Mouse (Mus musculus): ENCODE results near the gene Synpr.
"Not testable (repeated sequence)": the region's sequence is repeated elsewhere in the genome, so short reads cannot be mapped to it uniquely, and the experiment has no call there.

Gene Synpr

DNA sequence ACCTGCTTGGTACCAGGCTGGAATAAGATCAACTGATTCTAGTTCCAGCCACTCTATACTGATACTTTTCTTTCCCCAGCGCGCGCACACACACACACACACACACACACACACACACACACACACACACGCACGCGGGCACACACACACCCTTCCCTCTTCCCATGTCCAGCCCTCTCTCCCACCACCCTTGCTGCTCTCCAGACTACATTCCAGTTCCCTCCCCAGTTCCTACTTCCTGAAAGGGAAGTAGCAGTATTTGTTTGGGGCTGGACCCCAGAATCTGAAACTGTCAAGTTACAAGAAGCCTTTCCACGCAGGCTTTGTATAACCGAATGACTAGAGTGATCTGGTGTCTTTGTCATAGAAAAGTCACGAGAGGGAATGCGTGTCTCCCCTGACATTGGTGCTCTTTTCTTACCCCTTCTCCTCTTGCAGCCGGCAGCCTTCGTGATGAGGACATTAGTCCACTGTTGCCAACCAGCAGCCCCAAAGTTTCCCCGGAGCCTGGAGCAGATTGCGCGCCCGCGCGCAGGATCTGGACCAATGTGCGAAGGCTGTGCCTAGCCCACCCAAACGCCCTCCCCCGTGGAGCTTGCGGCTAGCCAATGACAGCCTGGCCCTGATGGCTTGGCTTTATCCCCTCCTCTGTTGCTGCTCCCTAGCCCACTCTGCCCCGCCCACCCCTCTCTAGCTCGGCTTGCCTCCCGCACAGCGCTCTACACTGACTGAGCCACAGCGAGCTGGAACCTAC lies at the start of gene Synpr:
Gene Synpr (plus strand): TSS at position 690 of the 754 bp plus-strand sequence.
- DNase-seq (ENCODE audit: low read depth, low spot score) = no peak

DNA sequence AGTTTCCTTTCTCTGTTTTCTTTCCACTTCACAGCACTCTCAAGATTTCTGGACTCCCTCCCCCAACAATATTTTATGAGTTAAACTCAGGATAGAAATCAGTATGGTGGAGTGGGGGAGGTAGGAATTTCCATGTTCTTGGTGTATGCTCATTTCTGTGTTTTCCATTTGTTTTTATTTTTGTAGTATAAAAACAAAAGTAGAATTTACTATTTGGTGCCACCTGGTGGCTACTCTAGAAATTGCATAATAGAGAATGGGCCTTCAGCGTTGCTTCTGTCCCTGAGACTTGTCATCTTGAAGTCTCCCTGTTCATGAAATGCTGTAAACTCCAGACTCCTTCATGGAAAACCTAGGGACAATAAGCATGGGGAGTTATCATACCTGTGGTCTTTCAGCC lies 47.7 kb upstream of the Synpr start:
- no peak for DNase-seq (ENCODE audit: low read depth, low spot score)

- no peak for DNase-seq (ENCODE audit: low read depth, low spot score)
Observed at GRCm38 (mm10) chr14:13247431-13247830, 37.1 kb upstream of the Synpr start.

DNA sequence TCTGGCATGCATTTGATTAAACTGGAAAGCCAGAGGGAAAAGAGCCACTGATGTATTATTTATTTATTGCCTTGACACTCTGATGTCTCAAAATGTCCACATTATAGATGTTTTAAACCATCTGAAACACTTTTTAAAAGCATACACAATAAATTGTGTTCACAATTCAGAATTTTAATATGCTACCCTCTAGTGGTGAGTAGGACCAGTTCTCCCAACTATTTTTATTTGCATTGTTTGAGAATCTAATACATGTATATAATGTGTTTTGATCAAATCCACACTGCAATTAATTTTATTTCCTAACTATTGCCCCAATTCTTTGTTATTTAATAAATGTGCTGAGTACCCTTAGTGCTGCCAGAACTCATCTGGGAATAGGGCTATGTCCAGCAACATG lies 35.2 kb upstream of the Synpr start:
- DNase-seq (ENCODE audit: low read depth, low spot score) = no peak

GRCm38 (mm10) chr14:13252594-13252993 lies 32.0 kb upstream of the Synpr start:
- DNase-seq (ENCODE audit: low read depth, low spot score) = no peak

DNA sequence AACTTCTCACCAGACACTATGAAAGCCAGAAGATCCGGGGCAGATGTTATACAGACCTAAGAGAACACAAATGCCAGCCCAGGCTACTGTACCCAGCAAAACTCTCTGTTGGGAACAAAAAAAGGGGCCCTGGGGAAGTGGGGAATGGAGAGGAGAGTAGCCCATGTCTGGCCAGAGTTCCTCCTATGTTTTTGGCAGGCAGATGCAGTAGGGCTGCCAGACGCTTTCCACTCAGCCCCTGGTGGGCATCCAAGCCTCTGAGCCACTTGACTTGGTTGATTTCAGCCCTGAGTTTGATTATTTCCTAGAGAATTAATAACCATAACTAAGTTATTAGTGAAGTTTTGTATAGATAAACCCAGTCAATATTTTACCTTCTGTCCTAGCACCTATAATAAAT lies 29.8 kb upstream of the Synpr start:
- not testable (repeated sequence) for DNase-seq (ENCODE audit: low read depth, low spot score)

DNA sequence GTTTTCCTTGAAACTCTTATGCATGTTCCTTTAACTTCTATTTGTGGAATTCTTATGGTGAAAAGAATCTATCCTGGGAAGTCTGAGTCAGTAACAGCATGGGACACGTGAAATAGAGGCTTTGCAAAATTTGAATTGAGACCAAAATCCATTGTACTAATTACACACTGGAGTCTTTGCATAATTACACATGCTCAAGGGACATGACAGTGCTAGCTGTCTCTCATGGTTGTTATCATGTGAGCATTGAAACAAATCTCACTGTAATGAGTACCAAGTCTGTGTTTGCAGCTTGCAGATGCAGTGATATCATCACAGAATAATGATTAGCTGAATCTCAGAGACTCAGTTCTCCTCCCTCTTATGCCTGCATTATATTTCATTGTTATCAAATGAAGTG lies 22.2 kb upstream of the Synpr start:
- DNase-seq (ENCODE audit: low read depth, low spot score) = no peak

DNA sequence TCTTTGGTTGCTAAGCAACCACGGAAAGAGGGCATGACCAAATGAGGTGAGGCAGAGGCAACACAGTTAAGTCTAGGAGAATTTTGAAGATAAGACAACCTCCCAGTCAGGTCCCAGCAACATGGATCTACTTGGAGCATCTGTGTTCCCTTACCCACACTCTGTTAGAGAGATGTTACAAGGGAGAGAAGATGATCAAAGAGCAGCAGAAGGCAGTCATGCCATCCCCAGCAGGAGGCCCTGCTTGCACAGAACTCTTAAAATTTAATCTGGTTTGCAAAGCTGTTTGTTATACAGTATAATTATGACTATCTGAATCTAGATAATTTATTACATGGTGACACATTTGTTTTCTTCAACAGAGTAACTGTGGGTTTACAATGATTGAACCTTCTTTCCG lies 18.2 kb upstream of the Synpr start:
- no peak for DNase-seq (ENCODE audit: low read depth, low spot score)

GRCm38 (mm10) chr14:13267181-13267580 lies 17.4 kb upstream of the Synpr start:
- DNase-seq (ENCODE audit: low read depth, low spot score) = no peak

DNA sequence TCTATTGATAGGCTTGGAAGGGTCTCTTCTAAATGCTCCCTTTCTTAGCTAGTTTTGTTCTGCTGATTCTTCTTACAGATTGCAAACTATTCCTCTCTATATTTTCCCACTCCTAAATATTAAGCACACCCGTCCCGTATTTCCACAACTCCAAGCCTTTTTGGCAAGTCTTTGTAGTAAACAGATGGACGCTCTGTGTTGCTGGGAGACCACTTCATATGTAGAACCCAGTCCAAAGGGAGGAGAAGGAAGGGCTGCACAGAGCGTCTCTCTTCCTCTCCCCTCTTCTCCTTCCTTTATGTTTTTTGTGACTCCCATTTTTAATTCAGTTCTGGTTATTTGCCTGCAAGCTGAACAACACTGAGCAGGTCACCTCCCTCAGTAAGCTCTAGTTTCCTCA lies 1.4 kb upstream of the Synpr start:
- no peak for DNase-seq (ENCODE audit: low read depth, low spot score)

GRCm38 (mm10) chr14:13284845-13285198 lies 242 bp downstream of the Synpr start:
- DNase-seq (ENCODE audit: low read depth, low spot score) = no peak

DNA sequence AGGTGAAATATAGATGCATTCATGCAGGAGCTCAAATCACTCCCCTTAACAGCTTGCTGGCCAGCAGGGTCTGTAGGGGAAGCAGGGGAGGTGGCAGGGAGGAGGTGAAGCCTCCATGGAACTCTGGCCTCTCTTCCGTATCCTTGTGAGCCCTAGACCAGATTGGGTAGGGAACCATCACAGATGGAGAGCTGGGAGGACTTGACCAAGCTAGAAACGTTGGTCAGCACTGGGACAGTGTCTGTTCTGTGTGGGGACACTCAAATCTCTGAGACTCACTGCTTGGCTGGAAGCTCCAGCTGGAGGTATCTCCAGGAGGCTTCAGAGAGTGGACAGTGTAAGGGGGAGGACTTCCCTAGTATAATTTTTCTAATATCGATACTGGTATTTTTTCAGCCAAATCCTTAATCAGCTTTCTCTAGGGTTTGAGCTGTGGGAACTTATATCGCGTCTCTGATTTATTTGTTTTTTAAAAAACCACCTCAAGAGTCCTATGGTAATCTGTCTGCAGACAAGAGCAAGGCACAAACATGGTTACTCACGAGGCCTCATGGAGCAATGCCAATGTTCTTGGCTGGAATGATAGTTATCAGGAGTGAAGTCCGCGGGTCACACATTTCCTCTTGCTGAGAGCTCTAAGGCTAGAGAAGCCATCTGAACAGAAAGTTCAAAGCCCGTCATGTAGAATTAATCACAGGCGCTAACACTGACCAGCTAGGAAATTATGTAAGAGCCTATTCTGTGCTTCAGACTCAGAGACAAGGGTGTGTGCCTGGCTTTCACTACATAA lies 956 bp downstream of the Synpr start:
- no peak for DNase-seq (ENCODE audit: low read depth, low spot score)

DNA sequence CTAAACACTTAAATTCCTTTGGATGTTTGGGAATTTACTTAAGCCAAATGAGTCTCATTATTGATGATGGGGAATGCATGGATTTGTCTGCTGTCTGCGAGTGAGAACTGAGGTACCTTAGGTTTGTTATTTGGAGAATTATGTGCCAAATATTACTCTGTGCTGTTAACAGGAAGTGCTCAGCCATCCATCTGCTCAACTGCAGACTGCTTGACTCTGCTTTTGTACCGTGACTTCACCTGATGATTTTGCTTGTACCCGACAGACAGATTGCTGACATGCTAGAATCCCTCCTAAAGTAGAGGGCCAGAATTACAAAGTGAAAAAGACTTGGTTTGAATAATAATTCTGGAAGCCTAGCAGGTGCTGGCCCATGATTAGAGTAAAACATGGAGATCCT lies 9.6 kb downstream of the Synpr start:
- DNase-seq (ENCODE audit: low read depth, low spot score) = no peak

GRCm38 (mm10) chr14:13314323-13314722 lies 29.7 kb downstream of the Synpr start:
- DNase-seq (ENCODE audit: low read depth, low spot score) = no peak

DNA sequence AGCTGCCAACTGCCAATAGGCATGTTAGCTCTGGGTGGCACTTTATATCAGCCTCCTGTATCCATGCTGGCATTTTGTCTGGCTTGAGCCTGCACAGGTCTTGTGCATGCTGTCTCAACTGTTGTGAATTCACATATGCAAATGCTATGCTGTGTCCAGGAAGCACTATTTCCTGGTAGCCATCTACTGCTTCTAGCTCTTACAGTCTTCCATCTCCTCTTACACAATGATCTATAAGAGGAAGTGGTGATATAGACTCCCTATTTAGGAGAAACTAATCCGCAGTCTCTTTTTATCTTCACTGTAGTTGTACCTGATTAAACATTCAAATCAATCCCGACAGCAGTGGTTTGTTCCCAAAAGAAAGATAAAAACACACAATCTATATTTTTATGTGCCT lies 43.9 kb downstream of the Synpr start:
- no peak for DNase-seq (ENCODE audit: low read depth, low spot score)

GRCm38 (mm10) chr14:13332497-13333306 lies 48.1 kb downstream of the Synpr start:
- DNase-seq (ENCODE audit: low read depth, low spot score) = no peak

DNA sequence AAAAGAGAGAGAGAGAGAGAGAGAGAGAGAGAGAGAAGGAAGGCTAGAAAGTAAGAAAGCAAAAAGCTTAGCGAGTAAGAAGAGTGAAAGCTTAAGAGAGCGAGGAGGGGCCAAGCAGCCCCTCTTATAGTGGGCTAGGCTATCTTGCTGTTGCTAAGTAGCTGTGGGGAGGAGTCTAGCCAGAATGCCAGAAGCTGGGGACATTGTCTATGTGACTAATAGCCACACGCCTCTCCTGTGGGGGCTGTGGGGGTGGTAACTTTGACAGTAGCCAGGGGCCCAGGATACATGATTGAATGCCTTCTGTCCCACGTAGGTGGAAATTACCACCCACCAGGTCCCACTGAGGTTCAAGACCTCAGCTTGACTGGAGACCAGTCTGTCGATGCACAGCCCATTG lies 48.8 kb downstream of the Synpr start:
- no peak for DNase-seq (ENCODE audit: low read depth, low spot score)

- no peak for DNase-seq (ENCODE audit: low read depth, low spot score)
Observed at GRCm38 (mm10) chr14:13336162-13336561, 51.6 kb downstream of the Synpr start.

DNA sequence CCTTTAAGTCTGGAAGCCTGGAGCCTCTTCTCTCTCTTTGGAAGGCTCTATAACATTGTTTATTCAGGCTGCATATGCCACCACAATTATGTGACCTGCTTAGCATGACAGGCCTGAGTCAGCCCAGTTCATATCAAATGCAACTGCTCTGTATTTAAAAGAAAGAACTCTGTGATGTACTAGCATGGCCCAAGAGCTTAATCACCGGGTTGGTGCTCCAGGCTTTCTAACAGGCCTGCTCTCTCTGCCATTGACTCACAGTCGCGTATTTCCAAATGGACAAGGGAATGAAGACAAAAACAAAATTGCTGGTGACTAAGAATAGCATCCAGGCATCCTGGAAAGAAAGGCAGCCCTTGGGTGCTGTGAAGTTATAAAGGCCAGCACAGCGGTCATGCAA lies 56.1 kb downstream of the Synpr start:
- no peak for DNase-seq (ENCODE audit: low read depth, low spot score)

DNA sequence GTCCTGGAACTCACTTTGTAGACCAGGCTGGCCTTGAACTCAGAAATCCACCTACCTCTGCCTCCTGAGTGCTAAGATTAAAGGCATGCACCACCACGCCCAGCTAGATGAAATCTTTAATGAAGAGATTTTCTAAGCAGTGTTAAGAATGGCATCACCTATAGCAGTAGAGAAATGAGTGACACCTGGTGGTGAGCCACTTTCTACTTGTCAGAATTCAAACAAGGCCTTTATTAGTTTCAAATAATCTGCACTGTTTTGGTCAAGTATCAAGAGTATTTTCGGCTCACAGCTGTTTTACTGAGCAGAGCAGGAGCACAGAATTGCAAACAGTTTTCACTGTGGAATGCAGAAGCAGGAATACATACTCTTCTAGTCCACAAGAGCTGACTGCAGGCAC lies 59.7 kb downstream of the Synpr start:
- no peak for DNase-seq (ENCODE audit: low read depth, low spot score)

DNA sequence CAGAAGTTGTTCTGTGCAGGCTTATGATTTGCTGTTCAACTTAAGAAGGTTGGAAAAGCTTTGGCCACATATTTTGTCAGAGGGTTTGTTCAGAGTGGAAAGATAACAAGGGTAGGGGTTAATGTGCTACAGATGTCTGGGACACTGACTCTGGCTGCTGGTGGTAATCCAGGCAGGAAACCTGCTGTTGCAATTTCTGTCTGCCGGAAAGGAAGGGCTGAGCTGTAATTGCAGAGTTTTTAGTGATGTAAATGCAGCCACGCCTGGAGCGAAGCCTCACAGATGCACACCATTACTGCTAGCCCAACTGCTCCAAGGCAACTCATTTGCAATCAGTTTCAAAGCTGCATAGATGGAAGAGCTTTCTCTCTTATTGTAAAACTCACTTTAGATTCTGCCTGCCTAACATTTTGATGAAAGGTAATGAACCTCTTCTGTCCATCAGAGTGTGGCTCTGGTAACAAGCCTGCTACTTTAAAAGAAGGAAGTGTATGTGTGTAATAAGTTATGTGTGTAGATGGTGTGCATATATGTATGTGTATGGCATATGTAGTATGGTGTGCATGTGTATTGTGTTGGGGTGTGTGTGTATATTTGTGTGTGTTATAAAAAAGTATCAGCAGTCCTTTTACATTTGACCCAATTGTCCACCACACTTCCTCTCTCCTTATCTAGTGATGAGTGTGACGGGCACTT lies 64.7 kb downstream of the Synpr start:
- DNase-seq (ENCODE audit: low read depth, low spot score) = no peak

DNA sequence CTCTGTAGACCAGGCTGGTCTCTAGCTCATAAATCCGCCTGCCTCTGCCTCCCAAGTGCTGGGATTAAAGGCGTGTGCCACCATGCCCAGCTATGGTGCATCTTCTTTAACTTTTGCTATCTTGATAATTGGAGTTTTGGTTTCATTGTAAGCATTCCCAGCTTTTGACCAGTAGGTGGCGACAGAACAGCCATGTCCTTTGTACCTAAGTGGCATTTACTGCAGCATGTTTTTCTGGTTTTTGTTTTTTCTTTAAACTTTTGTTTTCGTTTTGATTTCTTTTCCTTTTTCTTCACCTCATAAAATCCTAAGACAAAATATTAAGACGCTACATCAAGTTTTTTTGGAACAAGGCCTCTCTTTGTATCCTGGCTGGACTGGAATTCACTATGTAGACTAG lies 69.6 kb downstream of the Synpr start:
- no peak for DNase-seq (ENCODE audit: low read depth, low spot score)
